Mouse (Mus musculus) E14TG2a.4 (cell line): Measurements from ENCODE around the gene Ets1.

Experiments used
- CTCF ChIP-seq: conservative IDR thresholded peaks from 2 replicates; pipeline ENCODE4 v1.5.1; 2014; ENCODE audit warnings: low read length
- NANOG ChIP-seq: IDR thresholded peaks from 2 replicates; pipeline ENCODE4 v1.6.1; 2014; ENCODE audit warnings: borderline replicate concordance, low read length, mixed read lengths
- POU5F1 ChIP-seq: IDR thresholded peaks from 2 replicates; pipeline ENCODE4 v1.6.1; 2014; ENCODE audit warnings: low read length, borderline replicate concordance

DNA sequence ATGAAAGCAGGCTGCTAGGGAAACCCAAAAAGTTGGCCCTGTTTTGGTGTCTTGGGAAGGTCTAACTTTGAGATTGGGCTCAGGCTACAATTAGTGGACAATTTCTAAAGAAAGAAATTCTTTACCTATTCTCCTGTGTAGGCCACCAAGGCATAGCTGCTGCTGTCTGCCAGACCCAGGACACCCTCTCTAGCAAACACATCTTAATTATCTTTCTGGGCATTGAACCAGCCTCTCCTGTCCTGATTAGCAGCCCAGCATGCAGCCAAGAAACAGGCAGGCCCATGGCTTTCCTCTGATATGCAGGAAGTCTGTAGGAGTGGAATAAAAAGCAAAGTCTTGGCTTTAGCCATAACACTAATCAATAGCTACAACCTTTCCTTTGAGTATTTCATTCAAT lies 4.7 kb upstream of the Ets1 start:
- no peak for TF ChIP-seq CTCF
- no peak for TF ChIP-seq POU5F1
- TF ChIP-seq NANOG, result no peak
